Mouse (Mus musculus) heart, embryonic 10.5 days (tissue): ENCODE measurements around the gene Oxa1l. TPM values are rescaled to one million over a fixed set of nuclear protein-coding genes. Genes with fewer than 3 reads are reported as not detected.

Experiments used
- DNase-seq: peaks from one replicate; pipeline ENCODE4 v3.0.0-alpha.2; 2017; ENCODE audit warnings: low spot score
- H3K27ac ChIP-seq: fragments of 300-500 bp; sonication (generic); 2 replicates; pipeline ENCODE4 v1.5.1; 2016; ENCODE audit warnings: mild to moderate bottlenecking
- H3K27me3 ChIP-seq: fragments of 300-500 bp; sonication (generic); 2 replicates; pipeline ENCODE4 v1.6.1; 2016; ENCODE audit warnings: mild to moderate bottlenecking; ENCODE audit not compliant: poor library complexity, insufficient read depth, severe bottlenecking
- H3K36me3 ChIP-seq: fragments of 300-500 bp; sonication (generic); 2 replicates; pipeline ENCODE4 v1.6.1; 2016; ENCODE audit warnings: mild to moderate bottlenecking, moderate library complexity
- H3K4me1 ChIP-seq: fragments of 300-500 bp; sonication (generic); 2 replicates; pipeline ENCODE4 v1.6.1; 2016; ENCODE audit warnings: mild to moderate bottlenecking
- H3K4me3 ChIP-seq: fragments of 300-500 bp; sonication (generic); 2 replicates; pipeline ENCODE4 v1.5.1; 2016; ENCODE audit warnings: mild to moderate bottlenecking, moderate library complexity
- H3K9me3 ChIP-seq: fragments of 300-500 bp; sonication (generic); 2 replicates; pipeline ENCODE4 v1.6.1; 2016; ENCODE audit warnings: mild to moderate bottlenecking, moderate library complexity
- WGBS: fragments of 180-500 bp; shearing (Covaris S2); methylation state at CpG from one replicate; pipeline ENCODE4 v1.1.7; 2016; 5-methylcytosine and 5-hydroxymethylcytosine counted together
- polyA plus RNA-seq: library from polyadenylated mRNA; unstranded; fragments of >200 nt; fragmentation: Nextera tagmentation; extraction: Ambion mirVana; gene quantifications from 2 replicates; pipeline ENCODE4 v1.2.1, GENCODE M21; 2016

Oxa1l gene
- polyA plus RNA-seq, 1 experiment from 2014 or later: 52.1 TPM

GRCm38 (mm10) chr14:54398921-54399382, 38.3 kb downstream of the Oxa1l start:
- 53% methylated on average over 8 of the region's 8 CpGs for WGBS
- Histone ChIP-seq H3K4me1 (no peaks in the 10 kb centered on the region), H3K36me3 (no peaks in the 10 kb centered on the region), H3K4me3 (no peak overlapping the region), H3K27ac (no peak overlapping the region), H3K27me3 (no peaks in the 10 kb centered on the region), H3K9me3 (no peaks in the 10 kb centered on the region)
- no peak for DNase-seq

GRCm38 (mm10) chr14:54401723-54402122, 41.1 kb downstream of the Oxa1l start:
- no peak overlapping the region for H3K4me3 ChIP-seq
- no peak overlapping the region for H3K27ac ChIP-seq
- DNase-seq: no peak
- WGBS: 66% methylated on average over 3 of the region's 3 CpGs
- H3K4me1 ChIP-seq: no peaks in the 10 kb centered on the region
- H3K27me3 ChIP-seq: no peaks in the 10 kb centered on the region
- no peaks in the 10 kb centered on the region for H3K36me3 ChIP-seq
- no peaks in the 10 kb centered on the region for H3K9me3 ChIP-seq

- WGBS: 81% methylated on average over 25 of the region's 25 CpGs
- Histone ChIP-seq H3K27me3 (no peaks in the 10 kb centered on the region), H3K4me3 (no peak overlapping the region), H3K27ac (0 out of 2 replicates have a peak overlapping the region, but pooled peaks have one; percentile 2), H3K9me3 (no peaks in the 10 kb centered on the region), H3K36me3 (no peaks in the 10 kb centered on the region), H3K4me1 (peaks cover 27% of the 10 kb centered on the region)
- DNase-seq: no peak
These were observed 47.9 kb downstream of the Oxa1l start for GRCm38 (mm10) chr14:54408336-54409056.

- WGBS: 73% methylated on average over 7 of the region's 7 CpGs
- Histone ChIP-seq H3K27ac (no peak overlapping the region), H3K4me3 (no peak overlapping the region), H3K27me3 (no peaks in the 10 kb centered on the region), H3K4me1 (peaks cover 33% of the 10 kb centered on the region), H3K9me3 (no peaks in the 10 kb centered on the region), H3K36me3 (no peaks in the 10 kb centered on the region)
- DNase-seq: no peak
These were observed 48.5 kb downstream of the Oxa1l start for GRCm38 (mm10) chr14:54409057-54409645.

GRCm38 (mm10) chr14:54409980-54410810, 49.6 kb downstream of the Oxa1l start:
- WGBS: 24% methylated on average over 17 of the region's 17 CpGs
- Histone ChIP-seq H3K4me1 (peaks cover 40% of the 10 kb centered on the region), H3K36me3 (no peaks in the 10 kb centered on the region), H3K4me3 (peak overlapping the region; percentile 41), H3K27ac (peak overlapping the region; percentile 82), H3K27me3 (no peaks in the 10 kb centered on the region), H3K9me3 (no peaks in the 10 kb centered on the region)
- no peak for DNase-seq

GRCm38 (mm10) chr14:54412000-54412576, 51.5 kb downstream of the Oxa1l start:
- Histone ChIP-seq H3K9me3 (no peaks in the 10 kb centered on the region), H3K27ac (no peak overlapping the region), H3K36me3 (no peaks in the 10 kb centered on the region), H3K4me3 (no peak overlapping the region), H3K27me3 (peaks cover 5% of the 10 kb centered on the region; the same call in 1 of the 2 replicates), H3K4me1 (peaks cover 47% of the 10 kb centered on the region)
- 44% methylated on average over 9 of the region's 9 CpGs for WGBS
- no peak for DNase-seq

- no peak overlapping the region for H3K4me3 ChIP-seq
- WGBS: 34% methylated on average over 2 of the region's 2 CpGs
- H3K27me3 ChIP-seq: peaks cover 5% of the 10 kb centered on the region; the same call in 1 of the 2 replicates
- no peaks in the 10 kb centered on the region for H3K9me3 ChIP-seq
- no peak overlapping the region for H3K27ac ChIP-seq
- no peak for DNase-seq
- peaks cover 53% of the 10 kb centered on the region for H3K4me1 ChIP-seq
- H3K36me3 ChIP-seq: no peaks in the 10 kb centered on the region
These were observed 52.1 kb downstream of the Oxa1l start for GRCm38 (mm10) chr14:54412629-54413170.

GRCm38 (mm10) chr14:54413877-54414700, 53.5 kb downstream of the Oxa1l start:
- no peak for DNase-seq
- Histone ChIP-seq H3K36me3 (no peaks in the 10 kb centered on the region), H3K4me1 (peaks cover 47% of the 10 kb centered on the region), H3K9me3 (no peaks in the 10 kb centered on the region), H3K27me3 (peaks cover 5% of the 10 kb centered on the region; the same call in 1 of the 2 replicates), H3K27ac (peak overlapping the region; percentile 78), H3K4me3 (peak overlapping the region; percentile 45)
- WGBS: 7% methylated on average over 18 of the region's 18 CpGs

- Histone ChIP-seq H3K27me3 (peaks cover 5% of the 10 kb centered on the region; the same call in 1 of the 2 replicates), H3K36me3 (no peaks in the 10 kb centered on the region), H3K27ac (peak overlapping the region; percentile 62; the same call in 1 of the 2 replicates), H3K4me1 (peaks cover 37% of the 10 kb centered on the region), H3K4me3 (no peak overlapping the region), H3K9me3 (no peaks in the 10 kb centered on the region)
- 10% methylated on average over 13 of the region's 13 CpGs for WGBS
- no peak for DNase-seq
These were observed 54.8 kb downstream of the Oxa1l start for GRCm38 (mm10) chr14:54415241-54416020.

- Histone ChIP-seq H3K4me1 (peaks cover 33% of the 10 kb centered on the region), H3K27ac (no peak overlapping the region), H3K27me3 (peaks cover 5% of the 10 kb centered on the region; the same call in 1 of the 2 replicates), H3K36me3 (no peaks in the 10 kb centered on the region), H3K9me3 (no peaks in the 10 kb centered on the region), H3K4me3 (no peak overlapping the region)
- WGBS: 47% methylated on average over 5 of the region's 5 CpGs
- no peak for DNase-seq
These were observed 55.7 kb downstream of the Oxa1l start for GRCm38 (mm10) chr14:54416229-54416775.

GRCm38 (mm10) chr14:54416830-54417229, 56.2 kb downstream of the Oxa1l start:
- Histone ChIP-seq H3K27me3 (peaks cover 5% of the 10 kb centered on the region; the same call in 1 of the 2 replicates), H3K4me3 (peak overlapping the region; percentile 52; the same call in 1 of the 2 replicates), H3K27ac (no peak overlapping the region), H3K36me3 (no peaks in the 10 kb centered on the region), H3K9me3 (no peaks in the 10 kb centered on the region), H3K4me1 (peaks cover 33% of the 10 kb centered on the region)
- WGBS: 53% methylated on average over 3 of the region's 4 CpGs
- no peak for DNase-seq
